Mouse (Mus musculus): ENCODE data around the gene 1600014C10Rik.

GRCm38 (mm10) chr7:38152571-38152970, 30.4 kb upstream of the 1600014C10Rik start:
- TF ChIP-seq CTCF (IDR thresholded peaks at IDR 0.05; ENCODE audit: control insufficient read depth, insufficient read depth, insufficient read length), result no peak
- TF ChIP-seq MAX (IDR thresholded peaks at IDR 0.05), result no peak
- no peak for TF ChIP-seq USF1 (IDR thresholded peaks at IDR 0.05; ENCODE audit: low read depth)

All from C2C12 (cell line).